Mouse (Mus musculus) right cerebral cortex, adult 18-20 months (tissue): ENCODE measurements at regions not wholly inside any gene's neighbourhood (a gene's known extent, or its start where the extent isn't known, plus 50 kb on each side); places are given as distances from the start of the nearest gene placed in this dataset.
A peak's percentile ranks its signal among the peaks of the same experiment; 100 is the strongest.

Experiments
- DNase-seq: peaks from one replicate; pipeline ENCODE4 v3.0.0; 2022; ENCODE audit warnings: mixed read lengths

DNA sequence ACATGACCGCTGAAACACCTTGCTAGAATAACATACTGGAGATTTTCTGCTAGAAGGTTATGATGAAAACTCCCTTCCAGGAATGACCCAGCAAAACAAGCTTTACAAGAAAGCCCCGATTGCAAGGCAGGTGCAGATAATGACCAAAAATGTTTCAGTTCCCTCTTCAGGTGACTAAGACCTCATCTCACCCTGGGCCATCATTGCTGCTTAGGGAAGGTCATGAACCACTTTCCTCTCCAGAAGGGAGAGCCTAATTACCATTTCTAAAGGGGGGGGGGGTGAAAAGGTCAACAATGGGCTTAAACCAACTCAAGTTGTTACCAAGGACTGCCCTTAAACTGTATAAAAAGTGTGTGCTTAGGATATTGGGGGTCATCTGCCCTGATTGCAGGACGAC lies 59.8 kb upstream of the Speer4c start:
- no peak for DNase-seq

DNA sequence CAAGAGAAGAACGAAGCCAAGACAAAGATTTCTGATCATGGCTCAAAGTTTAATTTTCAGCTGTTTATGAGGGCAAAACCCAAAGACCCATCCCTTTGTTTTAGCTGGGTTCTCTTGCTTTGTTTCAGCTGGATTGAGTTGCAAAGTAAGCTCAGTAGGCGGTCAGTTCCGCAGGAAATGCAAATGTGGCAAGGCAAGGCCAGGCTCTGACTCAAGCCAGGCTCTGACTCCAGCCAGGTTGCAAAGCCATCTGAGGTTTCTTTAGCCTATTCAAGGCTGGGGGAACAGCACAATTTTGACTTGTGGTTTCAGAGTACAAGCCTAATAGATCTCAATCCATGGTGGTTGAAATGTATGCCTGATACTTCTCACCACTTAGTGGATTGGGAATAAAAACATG lies 60.5 kb upstream of the Speer4c start:
- no peak for DNase-seq

DNA sequence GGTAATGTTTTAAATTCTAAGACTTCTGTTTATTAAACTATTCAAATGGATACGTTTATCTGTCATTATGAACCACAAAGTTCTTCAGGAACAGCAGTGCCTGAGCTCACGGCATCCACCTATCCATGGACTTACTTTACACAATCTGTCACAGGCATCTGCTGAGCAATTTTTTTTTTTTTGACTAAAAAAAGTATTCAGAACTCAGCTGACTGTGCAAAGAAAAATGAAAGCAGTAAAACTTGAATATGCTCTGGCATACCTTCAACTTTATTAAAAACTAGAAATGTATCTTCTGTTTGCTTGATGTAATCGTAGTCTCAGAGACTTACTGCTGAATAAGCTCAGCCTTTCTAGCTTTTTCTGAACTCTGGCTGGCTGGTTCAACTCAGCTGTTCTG lies 62.0 kb upstream of the Speer4c start:
- DNase-seq: no peak

DNA sequence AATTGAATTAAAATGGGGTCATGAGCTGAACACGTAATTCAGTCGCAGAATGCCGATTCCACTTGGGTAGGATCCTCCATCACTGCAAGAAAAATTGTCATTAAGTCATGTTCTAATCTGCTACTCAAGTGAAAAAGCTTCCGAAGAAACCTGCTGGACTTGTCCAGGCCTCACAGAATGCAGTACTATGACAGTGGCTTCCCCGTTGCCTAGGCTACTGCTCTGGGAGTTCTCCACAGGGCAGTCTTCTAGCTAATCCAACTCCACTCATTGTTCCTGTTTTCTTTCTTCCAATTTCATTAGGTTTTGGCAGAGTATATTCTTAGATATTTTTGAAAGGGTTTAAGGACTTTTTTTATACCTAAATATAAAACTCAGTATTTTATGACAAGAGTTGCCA lies 89.5 kb upstream of the Speer4c start:
- no peak for DNase-seq

DNA sequence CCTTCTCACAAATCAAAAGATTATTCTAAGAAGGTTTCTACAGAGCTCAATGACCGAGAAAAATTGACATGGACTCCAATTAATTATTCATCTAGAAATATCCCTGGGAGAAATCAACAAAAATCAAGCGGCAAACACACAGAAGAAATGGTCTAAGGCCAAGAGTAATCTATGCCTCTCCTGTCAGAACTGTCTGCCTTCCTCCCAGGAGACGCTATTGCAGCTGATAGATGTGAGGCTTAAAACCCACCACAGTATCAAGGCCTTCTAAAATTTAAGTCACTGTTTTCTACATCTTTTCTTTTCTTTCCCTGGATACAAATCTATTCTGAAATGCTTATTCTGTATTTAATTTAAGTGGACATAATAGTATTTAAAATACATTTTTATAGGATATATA lies 102.8 kb upstream of the Speer4c start:
- DNase-seq: no peak

DNA sequence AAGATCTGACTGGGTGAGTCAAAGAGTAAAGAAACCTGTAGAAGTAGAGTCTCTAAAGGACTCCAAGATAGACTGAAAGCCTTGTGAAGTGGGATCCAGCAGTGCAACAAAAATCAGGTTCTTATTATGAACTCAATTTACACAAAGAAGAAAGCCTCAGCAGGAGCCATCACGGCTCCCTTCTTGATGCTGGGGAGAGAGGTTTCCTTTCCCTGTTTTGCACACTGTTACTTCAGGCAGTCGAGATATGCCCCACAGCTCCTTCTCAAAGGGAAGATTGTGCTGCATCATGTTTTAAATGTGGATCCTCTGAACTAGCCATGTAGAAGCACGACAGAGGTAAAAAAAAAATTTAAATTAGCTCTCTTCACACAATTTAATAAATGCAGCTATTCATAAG lies 103.3 kb upstream of the Speer4c start:
- DNase-seq: no peak

DNA sequence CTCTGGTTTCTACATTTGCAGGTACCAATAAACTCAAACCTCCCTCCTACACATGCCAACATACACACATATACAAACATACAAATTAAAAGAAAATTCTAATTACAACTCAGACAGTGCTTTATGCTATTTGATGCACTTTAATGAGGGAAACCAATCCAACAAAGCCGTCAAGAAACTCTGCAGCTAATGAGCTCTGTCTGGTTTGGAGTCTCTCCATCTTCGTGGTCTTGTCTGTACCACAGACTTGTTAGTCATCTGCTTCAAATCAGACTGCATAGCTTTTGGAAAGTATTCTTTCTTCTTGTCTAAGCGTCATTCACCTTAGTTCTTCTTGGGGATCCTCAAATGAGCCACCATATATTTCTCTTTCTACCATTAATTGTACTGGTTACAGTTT lies 108.9 kb upstream of the Speer4c start:
- no peak for DNase-seq

DNA sequence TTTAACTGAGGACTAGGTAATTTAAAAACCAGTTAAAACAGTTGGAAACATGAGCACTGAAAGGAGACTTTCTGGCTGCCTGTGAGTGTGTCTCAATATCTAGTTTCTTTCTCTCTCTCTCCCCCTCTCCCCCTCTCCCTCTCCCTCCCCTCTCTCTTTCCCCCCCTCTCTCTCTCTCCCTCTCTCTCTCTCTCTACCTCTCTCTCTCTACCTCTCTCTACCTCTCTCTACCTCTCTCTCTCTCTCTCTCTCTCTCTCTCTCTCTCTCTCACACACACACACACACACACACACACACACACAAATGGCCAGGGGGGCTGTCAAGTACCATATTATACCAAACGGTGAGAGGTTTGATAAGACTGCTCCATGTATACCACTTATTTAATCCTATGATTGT lies 103.0 kb upstream of the Cacna2d1 start:
- DNase-seq: no peak

DNA sequence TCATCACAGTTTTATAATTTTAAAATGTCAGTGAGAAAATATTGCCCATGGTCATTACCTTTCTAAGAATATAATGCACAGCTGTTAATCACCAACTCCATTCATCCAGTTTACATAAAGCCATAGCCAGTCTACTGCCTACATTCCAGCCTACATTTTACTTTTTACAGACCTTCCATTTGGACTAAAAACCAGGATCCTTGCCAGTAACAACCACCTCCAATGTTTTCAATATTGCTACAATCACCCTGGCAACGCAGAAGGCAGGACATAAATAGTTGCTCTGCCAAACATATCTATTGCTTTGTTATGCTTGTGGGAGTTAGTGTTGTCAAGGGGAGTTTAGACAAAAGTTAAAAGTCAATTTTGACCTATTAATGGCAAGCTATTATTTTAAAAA lies 102.2 kb upstream of the Cacna2d1 start:
- DNase-seq: peak; percentile 57

DNA sequence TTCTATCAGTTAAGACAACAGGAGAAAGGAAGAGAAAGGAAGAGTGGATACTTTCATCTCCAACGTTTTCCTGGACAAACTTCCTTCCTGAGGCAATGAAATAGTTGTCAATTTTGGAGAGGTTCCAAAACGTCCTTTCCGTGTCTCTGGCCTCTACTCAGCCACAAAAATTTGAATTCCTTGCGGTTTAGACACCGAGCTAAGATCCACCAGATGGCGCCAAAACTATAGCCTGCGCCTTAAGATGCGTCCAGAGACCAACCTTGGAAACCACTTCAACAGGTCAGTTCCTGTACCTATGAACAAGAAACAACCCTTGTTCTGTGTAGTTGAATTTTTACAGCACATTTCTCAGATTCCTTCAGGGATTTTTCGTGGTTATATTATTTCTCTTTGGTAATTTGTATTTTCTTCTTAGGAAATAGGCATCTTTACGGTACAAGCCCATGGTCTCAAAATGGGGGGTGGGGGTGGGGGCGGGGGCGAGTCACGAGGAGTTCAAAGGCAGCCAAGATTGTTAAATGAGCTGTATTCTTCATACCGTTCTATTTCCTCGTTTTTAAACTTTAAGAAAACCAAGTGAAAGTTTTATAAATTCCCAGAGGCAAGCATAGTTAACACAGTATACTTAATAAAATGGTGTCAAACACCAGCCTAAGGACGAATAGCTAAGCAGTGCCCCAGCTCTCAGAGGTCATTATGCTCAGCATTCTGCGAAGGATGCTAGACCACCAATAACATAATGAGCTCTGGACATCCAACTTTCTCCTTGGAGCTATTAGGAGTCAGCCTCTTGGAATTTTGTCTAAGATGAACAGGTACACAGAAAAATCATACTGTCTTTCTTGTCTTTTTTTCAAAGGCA lies 96.2 kb upstream of the Cacna2d1 start:
- peak; percentile 66 for DNase-seq

DNA sequence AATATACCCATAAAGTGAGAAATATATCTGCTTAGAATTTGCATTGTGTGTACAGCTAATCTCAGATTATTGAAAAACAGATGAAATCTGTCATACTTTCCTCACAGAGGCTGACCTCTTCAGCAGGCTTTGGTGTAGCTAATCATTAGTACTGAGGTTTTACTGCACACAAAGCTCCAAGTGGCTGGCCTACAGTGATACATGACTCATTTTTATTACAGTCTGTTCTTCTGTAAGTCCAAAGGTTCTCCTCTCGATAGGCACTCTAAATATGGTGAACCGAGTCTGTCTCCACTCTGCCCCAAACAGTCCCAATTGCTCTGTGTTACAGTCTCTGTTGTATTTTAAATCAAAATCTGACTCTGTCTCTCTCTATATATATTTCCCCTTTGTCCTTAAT lies 87.7 kb upstream of the Cacna2d1 start:
- DNase-seq: no peak

DNA sequence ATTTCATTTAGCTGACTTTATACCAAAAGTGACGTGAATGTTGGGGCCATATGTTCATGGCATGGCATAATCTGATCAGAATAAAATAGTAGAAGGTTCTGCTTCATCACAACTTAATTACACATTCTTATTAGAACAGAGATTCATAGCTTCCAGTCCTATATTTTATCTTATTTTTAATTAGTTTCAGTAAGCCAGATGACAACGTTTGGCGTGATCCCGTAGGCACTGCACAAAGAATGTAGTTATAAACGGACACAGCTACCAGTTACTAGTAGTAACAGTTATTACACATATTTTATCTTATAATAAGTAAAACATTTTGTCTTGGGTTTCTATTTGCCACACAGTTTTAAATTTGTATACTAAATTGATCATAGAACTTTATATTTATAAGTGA lies 85.0 kb upstream of the Cacna2d1 start:
- no peak for DNase-seq

DNA sequence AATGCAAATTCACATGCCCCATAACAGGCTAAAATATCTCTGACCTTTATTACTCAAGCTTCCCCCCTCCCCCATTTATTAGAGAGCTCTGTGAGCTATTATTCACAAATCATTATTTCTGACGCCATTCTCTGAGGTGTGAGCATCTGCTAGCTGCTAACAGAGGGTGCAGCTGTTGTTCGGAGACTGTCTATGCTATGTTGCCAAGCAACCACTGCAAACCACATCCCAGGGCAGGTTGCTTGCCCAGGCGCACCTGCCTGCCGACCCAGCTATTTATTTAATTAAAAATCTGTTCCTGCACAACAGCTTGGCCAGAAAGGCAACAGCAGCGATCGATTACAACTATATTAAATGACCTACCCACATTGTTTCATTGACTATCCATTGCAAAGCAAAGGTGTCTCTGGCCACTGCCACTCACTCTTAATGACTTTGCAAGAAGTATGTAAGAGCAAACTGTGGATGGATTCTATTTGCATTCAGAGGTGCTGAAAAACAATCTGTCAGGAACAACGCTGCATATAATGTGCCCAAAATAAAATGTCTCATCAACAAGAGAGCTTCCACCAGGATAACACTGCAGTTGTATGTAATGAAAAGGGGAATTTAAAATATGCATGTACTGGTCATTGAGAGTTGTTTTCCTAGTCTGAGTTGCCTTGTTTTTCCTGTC lies 84.2 kb upstream of the Cacna2d1 start:
- peak; percentile 26 for DNase-seq

DNA sequence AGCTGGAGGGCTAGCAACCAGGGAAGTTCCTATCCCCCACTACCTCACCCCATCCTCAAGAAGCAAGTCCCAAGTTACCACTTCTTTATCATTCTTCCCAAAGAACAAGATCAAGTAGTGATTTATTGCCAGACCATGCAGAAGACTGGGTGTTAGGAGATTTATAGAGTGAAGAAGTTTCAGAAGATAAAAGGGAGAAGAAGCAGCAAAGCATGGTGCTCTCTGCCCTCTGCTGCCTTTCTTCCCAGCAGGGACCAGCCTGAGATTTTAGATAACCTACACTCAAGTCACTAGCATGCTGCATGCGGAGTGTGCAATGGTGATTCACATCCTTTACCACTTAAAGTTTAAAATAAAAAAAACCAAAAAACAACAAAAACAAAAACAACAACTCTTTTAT lies 79.7 kb upstream of the Cacna2d1 start:
- DNase-seq: no peak

DNA sequence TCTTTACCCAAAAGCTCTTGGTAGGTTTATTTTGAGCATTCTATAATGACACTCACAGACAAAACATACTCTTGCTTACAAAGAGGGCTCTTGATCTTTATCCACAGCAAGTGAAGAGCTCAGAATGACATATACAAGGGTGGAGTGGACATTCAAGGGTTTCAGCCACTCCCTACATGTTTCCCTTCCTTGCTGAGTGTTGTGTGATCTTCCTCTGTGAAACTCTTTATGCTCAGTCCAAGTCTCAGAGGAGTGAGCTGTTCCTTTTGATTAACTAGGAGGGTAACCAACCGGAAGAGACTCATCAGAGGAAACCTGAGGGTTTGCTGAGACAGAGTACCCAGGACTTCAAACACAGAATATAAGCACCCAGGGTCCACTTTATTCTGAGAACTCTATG lies 77.5 kb upstream of the Cacna2d1 start:
- no peak for DNase-seq

DNA sequence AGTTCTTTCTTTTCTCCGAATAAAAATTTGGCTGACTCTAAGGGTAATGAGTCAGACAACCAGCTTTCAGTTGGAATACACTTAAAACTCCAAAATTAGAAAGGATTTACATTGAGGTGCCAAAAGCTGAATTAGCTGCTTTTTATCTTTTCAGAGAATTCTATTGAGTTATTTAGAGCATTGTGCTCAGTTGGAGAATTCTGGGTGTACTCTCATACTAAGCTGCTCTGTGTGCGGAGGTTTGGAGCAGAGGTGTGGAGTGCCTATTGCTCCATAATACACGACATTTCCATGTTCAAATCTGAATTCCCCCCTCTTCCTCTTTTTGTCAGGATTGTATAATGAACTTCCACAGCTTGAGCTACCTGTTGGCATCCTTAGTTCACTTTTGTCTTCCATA lies 60.4 kb upstream of the Cacna2d1 start:
- peak; percentile 8 for DNase-seq

DNA sequence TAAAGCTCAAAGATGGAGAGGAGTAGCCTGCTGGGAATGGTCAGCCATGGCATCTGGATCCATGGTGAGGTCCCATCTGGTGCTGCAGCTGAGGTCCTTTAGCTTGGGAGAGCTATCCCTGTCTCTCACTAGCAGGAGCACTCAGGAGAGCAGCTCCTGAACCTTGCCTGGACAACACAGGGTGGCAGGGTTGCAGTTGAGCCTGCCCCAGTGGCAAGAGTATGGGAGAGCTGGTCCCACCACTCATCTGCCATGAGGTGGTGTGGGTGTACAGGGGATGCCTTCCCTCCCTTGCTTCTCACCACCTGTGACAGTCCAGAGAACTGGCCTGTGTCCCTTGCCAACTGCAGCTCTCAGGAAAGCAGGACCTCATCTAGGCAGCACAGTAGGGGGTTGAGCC lies 51.5 kb upstream of the Cacna2d1 start:
- no peak for DNase-seq
